Mouse (Mus musculus): ENCODE data around the gene Tardbp. TPM values are rescaled to one million over a fixed set of nuclear protein-coding genes. Genes with fewer than 3 reads are reported as not detected.

Gene Tardbp
- polyA plus RNA-seq, 1 experiment from 2014 or later = 118 TPM

- Histone ChIP-seq H3K27ac (ENCODE audit: low read depth, low read length) (peak overlapping the region; percentile 10; the same call in 1 of the 2 replicates), H3K4me3 (ENCODE audit: low read depth, low read length) (no peak overlapping the region), H3K9ac (ENCODE audit: low read depth, low read length) (no peak overlapping the region)
These were observed 35.5 kb upstream of the Tardbp start for GRCm38 (mm10) chr4:148662168-148662965.

GRCm38 (mm10) chr4:148660174-148660573 is 33.4 kb upstream of the Tardbp start:
- H3K9me3 ChIP-seq (replicated peaks; ENCODE audit: control insufficient read depth, low read length) = no peaks in the 10 kb centered on the region
- H3K9ac ChIP-seq (ENCODE audit: low read depth, low read length) = no peak overlapping the region
- no peak overlapping the region for H3K27ac ChIP-seq (ENCODE audit: low read depth, low read length)
- no peaks in the 10 kb centered on the region for H3K36me3 ChIP-seq (ENCODE audit: control insufficient read depth, insufficient read depth, low read length)
- no peak overlapping the region for H3K4me3 ChIP-seq (ENCODE audit: low read depth, low read length)
- H3K4me2 ChIP-seq = no peak overlapping the region
- no peak for ATAC-seq (replicated peaks; ENCODE audit: insufficient number of reproducible peaks, low FRiP score, low TSS enrichment)
- WGBS (ENCODE audit: insufficient replicate concordance) = 58% methylated on average over 3 of the region's 3 CpGs
- H3K4me1 ChIP-seq (ENCODE audit: control insufficient read depth, insufficient read depth, low read length) = peaks cover 26% of the 10 kb centered on the region
- peaks cover 7% of the 10 kb centered on the region for H3K27me3 ChIP-seq (ENCODE audit: control insufficient read depth, insufficient read depth, low read length)

More at GRCm38 (mm10) chr4:148662168-148662965, 35.5 kb upstream of the Tardbp start:
- Histone ChIP-seq H3K9me3 (replicated peaks; ENCODE audit: control insufficient read depth, low read length) (no peaks in the 10 kb centered on the region), H3K4me2 (peak overlapping the region; percentile 55), H3K27me3 (ENCODE audit: control insufficient read depth, insufficient read depth, low read length) (peaks cover 7% of the 10 kb centered on the region), H3K4me1 (ENCODE audit: control insufficient read depth, insufficient read depth, low read length) (peaks cover 22% of the 10 kb centered on the region), H3K36me3 (ENCODE audit: control insufficient read depth, insufficient read depth, low read length) (no peaks in the 10 kb centered on the region)
- no peak for ATAC-seq (replicated peaks; ENCODE audit: insufficient number of reproducible peaks, low FRiP score, low TSS enrichment)
- 31% methylated on average over 21 of the region's 21 CpGs for WGBS (ENCODE audit: insufficient replicate concordance)

DNA sequence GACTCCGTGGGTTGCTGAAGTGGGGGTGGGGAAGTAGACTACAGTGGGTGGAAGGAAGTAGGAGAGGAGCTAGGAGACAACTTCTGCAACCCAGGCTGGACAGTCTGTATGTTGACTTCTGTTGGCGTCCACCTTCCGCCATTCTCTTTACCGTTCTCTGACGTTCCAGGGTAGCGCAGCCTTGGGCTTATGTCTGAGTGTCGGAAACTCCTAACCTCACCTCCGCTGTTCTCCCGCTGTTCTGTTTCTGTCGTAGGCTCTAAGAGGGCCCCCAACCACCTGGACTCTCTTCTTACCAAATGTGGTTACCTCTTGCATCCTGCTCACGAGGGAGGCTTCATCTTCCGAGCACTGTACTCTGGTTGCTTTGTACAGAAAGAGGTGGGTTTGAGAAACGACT is 31.0 kb upstream of the Tardbp start:
- WGBS (ENCODE audit: insufficient replicate concordance) = 82% methylated on average over 13 of the region's 13 CpGs
- peak overlapping the region; percentile 48; the same call in 1 of the 2 replicates for H3K4me2 ChIP-seq

DNA sequence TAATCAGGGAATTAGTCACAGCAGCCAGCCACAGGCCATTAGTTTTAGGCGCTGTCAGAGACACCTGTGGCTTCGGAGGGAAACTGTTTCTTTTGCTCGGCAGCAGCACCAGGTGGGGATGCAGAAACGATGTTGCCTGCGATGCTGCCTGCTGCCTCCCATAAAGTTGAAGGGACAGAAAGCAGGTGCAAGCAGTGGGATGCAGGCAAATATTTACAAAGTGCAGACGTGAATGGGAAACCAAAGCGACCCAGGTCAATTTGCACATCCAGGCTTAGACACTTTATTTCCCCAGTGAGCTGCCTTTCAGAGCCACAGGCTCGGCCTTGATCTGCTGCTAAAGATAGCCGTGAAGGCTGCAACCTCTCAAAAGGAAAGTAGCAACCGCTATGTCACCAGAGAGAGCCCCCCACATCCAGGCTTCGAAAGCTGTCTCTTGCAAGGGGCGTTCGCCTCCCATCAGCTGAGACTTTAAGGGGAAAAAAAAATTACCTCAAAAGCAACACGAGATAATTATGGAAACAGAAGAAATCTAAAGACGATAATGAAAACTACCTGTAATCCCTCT is 30.0 kb upstream of the Tardbp start:
- no peaks in the 10 kb centered on the region for H3K27me3 ChIP-seq (ENCODE audit: control insufficient read depth, insufficient read depth, low read length)
- H3K36me3 ChIP-seq (ENCODE audit: control insufficient read depth, insufficient read depth, low read length) = no peaks in the 10 kb centered on the region
- 34% methylated on average over 15 of the region's 15 CpGs for WGBS (ENCODE audit: insufficient replicate concordance)
- H3K4me1 ChIP-seq (ENCODE audit: control insufficient read depth, insufficient read depth, low read length) = peaks cover 16% of the 10 kb centered on the region
- no peak overlapping the region for H3K9ac ChIP-seq (ENCODE audit: low read depth, low read length)
- peak overlapping the region; percentile 48 for H3K4me2 ChIP-seq
- H3K27ac ChIP-seq (ENCODE audit: low read depth, low read length) = peak overlapping the region; percentile 29; the same call in 1 of the 2 replicates
- no peak for ATAC-seq (replicated peaks; ENCODE audit: insufficient number of reproducible peaks, low FRiP score, low TSS enrichment)
- H3K9me3 ChIP-seq (replicated peaks; ENCODE audit: control insufficient read depth, low read length) = peaks cover 2% of the 10 kb centered on the region; the same call in 1 of the 2 replicates
- no peak overlapping the region for H3K4me3 ChIP-seq (ENCODE audit: low read depth, low read length)

More for the DNA sequence above, 31.0 kb upstream of the Tardbp start:
- Histone ChIP-seq H3K4me3 (ENCODE audit: low read depth, low read length) (no peak overlapping the region), H3K36me3 (ENCODE audit: control insufficient read depth, insufficient read depth, low read length) (no peaks in the 10 kb centered on the region), H3K4me1 (ENCODE audit: control insufficient read depth, insufficient read depth, low read length) (peaks cover 22% of the 10 kb centered on the region), H3K27ac (ENCODE audit: low read depth, low read length) (no peak overlapping the region), H3K9me3 (replicated peaks; ENCODE audit: control insufficient read depth, low read length) (peaks cover 2% of the 10 kb centered on the region; the same call in 1 of the 2 replicates), H3K9ac (ENCODE audit: low read depth, low read length) (no peak overlapping the region), H3K27me3 (ENCODE audit: control insufficient read depth, insufficient read depth, low read length) (no peaks in the 10 kb centered on the region; the same call in 1 of the 2 replicates)
- no peak for ATAC-seq (replicated peaks; ENCODE audit: insufficient number of reproducible peaks, low FRiP score, low TSS enrichment)

DNA sequence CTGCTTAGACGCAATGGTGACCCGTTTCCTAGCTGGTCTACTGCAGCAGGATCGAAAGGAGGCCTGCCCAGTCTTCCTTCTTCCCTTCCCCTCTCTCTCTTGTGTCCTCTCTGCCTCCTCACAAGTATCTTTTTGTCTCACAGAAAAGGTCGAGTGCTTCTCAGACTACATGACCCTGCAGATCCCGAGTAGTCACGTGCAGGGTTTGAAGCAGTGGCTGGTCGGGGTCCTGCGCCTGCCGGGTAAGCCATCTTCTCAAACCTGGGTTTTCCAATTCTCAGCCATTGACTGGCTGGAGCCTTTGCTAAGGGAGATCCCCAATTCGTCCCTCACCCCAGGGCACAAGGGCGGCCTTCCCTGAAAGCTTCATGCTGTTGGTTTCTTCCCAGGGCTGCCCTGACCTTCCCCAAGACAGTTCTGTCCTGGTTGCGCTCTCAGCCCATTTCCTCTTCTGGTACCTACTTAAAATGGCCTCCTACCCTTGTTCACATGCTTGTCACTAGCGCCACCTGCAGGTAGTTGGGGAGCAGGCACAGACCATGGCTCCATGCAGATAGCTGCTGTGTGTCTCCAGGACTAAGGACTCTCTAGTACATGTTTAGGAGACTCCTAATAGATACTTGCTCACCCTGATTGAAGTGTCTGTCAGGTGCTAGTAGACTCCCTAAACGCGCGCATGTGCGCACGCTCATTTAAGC is 28.0 kb upstream of the Tardbp start:
- H3K4me3 ChIP-seq (ENCODE audit: low read depth, low read length) = no peak overlapping the region
- no peak overlapping the region for H3K9ac ChIP-seq (ENCODE audit: low read depth, low read length)
- H3K9me3 ChIP-seq (replicated peaks; ENCODE audit: control insufficient read depth, low read length) = peaks cover 2% of the 10 kb centered on the region; the same call in 1 of the 2 replicates
- peaks cover 16% of the 10 kb centered on the region for H3K4me1 ChIP-seq (ENCODE audit: control insufficient read depth, insufficient read depth, low read length)
- H3K4me2 ChIP-seq = no peak overlapping the region
- 81% methylated on average over 18 of the region's 18 CpGs for WGBS (ENCODE audit: insufficient replicate concordance)
- ATAC-seq (replicated peaks; ENCODE audit: insufficient number of reproducible peaks, low FRiP score, low TSS enrichment) = no peak
- no peaks in the 10 kb centered on the region for H3K36me3 ChIP-seq (ENCODE audit: control insufficient read depth, insufficient read depth, low read length)
- H3K27me3 ChIP-seq (ENCODE audit: control insufficient read depth, insufficient read depth, low read length) = no peaks in the 10 kb centered on the region
- no peak overlapping the region for H3K27ac ChIP-seq (ENCODE audit: low read depth, low read length)

- Histone ChIP-seq H3K9me3 (replicated peaks; ENCODE audit: control insufficient read depth, low read length) (peaks cover 2% of the 10 kb centered on the region; the same call in 1 of the 2 replicates), H3K4me2 (no peak overlapping the region), H3K9ac (ENCODE audit: low read depth, low read length) (no peak overlapping the region), H3K4me3 (ENCODE audit: low read depth, low read length) (no peak overlapping the region), H3K27ac (ENCODE audit: low read depth, low read length) (no peak overlapping the region), H3K27me3 (ENCODE audit: control insufficient read depth, insufficient read depth, low read length) (no peaks in the 10 kb centered on the region), H3K36me3 (ENCODE audit: control insufficient read depth, insufficient read depth, low read length) (no peaks in the 10 kb centered on the region), H3K4me1 (ENCODE audit: control insufficient read depth, insufficient read depth, low read length) (no peaks in the 10 kb centered on the region)
- no peak for ATAC-seq (replicated peaks; ENCODE audit: insufficient number of reproducible peaks, low FRiP score, low TSS enrichment)
- WGBS (ENCODE audit: insufficient replicate concordance) = 75% methylated on average over 9 of the region's 9 CpGs
These were observed 24.2 kb upstream of the Tardbp start for GRCm38 (mm10) chr4:148651045-148651444.

GRCm38 (mm10) chr4:148649309-148649708 is 22.5 kb upstream of the Tardbp start:
- ATAC-seq (replicated peaks; ENCODE audit: insufficient number of reproducible peaks, low FRiP score, low TSS enrichment) = no peak
- H3K4me1 ChIP-seq (ENCODE audit: control insufficient read depth, insufficient read depth, low read length) = no peaks in the 10 kb centered on the region
- no peaks in the 10 kb centered on the region for H3K27me3 ChIP-seq (ENCODE audit: control insufficient read depth, insufficient read depth, low read length)
- H3K36me3 ChIP-seq (ENCODE audit: control insufficient read depth, insufficient read depth, low read length) = no peaks in the 10 kb centered on the region
- no peak overlapping the region for H3K9ac ChIP-seq (ENCODE audit: low read depth, low read length)
- no peak overlapping the region for H3K4me2 ChIP-seq
- 62% methylated on average over 3 of the region's 3 CpGs for WGBS (ENCODE audit: insufficient replicate concordance)
- no peak overlapping the region for H3K27ac ChIP-seq (ENCODE audit: low read depth, low read length)
- H3K9me3 ChIP-seq (replicated peaks; ENCODE audit: control insufficient read depth, low read length) = peaks cover 2% of the 10 kb centered on the region; the same call in 1 of the 2 replicates
- no peak overlapping the region for H3K4me3 ChIP-seq (ENCODE audit: low read depth, low read length)

GRCm38 (mm10) chr4:148646616-148647015 is 19.8 kb upstream of the Tardbp start:
- Histone ChIP-seq H3K4me3 (ENCODE audit: low read depth, low read length) (peak overlapping the region; percentile 18), H3K27ac (ENCODE audit: low read depth, low read length) (peak overlapping the region; percentile 66), H3K4me1 (ENCODE audit: control insufficient read depth, insufficient read depth, low read length) (no peaks in the 10 kb centered on the region), H3K9me3 (replicated peaks; ENCODE audit: control insufficient read depth, low read length) (no peaks in the 10 kb centered on the region), H3K27me3 (ENCODE audit: control insufficient read depth, insufficient read depth, low read length) (no peaks in the 10 kb centered on the region), H3K36me3 (ENCODE audit: control insufficient read depth, insufficient read depth, low read length) (no peaks in the 10 kb centered on the region), H3K4me2 (peak overlapping the region; percentile 47), H3K9ac (ENCODE audit: low read depth, low read length) (peak overlapping the region; percentile 34; the same call in 1 of the 2 replicates)
- ATAC-seq (replicated peaks; ENCODE audit: insufficient number of reproducible peaks, low FRiP score, low TSS enrichment) = peak; percentile 68; the same call in 1 of the 2 replicates
- WGBS (ENCODE audit: insufficient replicate concordance) = 26% methylated on average over 11 of the region's 11 CpGs
